Mouse (Mus musculus) embryonic stem cell, embryonic (primary cell): ENCODE measurements around the gene Gmds.

Experiments
- CTCF ChIA-PET, 4 experiments: fragments of 300-600 bp in 2 of 4; fragments of 350-600 bp in 2 of 4; sonication (Branson Sonifier 250); formaldehyde crosslinking; loops; one replicate each; lab custom pipeline; 2022; ENCODE audit warnings: inconsistent platforms in 2 of 4; lab: Charles Lee
- POLR2A ChIA-PET, 4 experiments: fragments of 300-600 bp in 2 of 4; fragments of 350-600 bp in 2 of 4; sonication (Branson Sonifier 250); formaldehyde crosslinking; loops; one replicate each; lab custom pipeline; 2022; ENCODE audit warnings: antibody characterized with exemption in 4 of 4, inconsistent platforms in 1 of 4; lab: Charles Lee

Gene Gmds

GRCm38 (mm10) chr13:31815383-31816003, 523.0 kb downstream of the Gmds start:
- CTCF ChIA-PET: interaction anchor here in 2 of 4 experiments (0.6 kb wide), 3 partner anchors 13 to 248 kb away, joined by 4 to 5 read pairs (median 5); no protein-coding TSS in a partner anchor
- POLR2A ChIA-PET: interaction anchor here in 1 of 4 experiments (0.6 to 0.9 kb wide), 2 partner anchors 24 to 621 kb away, joined by 3 to 4 read pairs; no protein-coding TSS in a partner anchor

- ChIA-PET POLR2A (no interaction called here), CTCF (interaction anchor here in 1 of 4 experiments (1.2 kb wide), 1 partner anchor 402 kb away, joined by 3 read pairs; no protein-coding TSS in a partner anchor)
Observed at GRCm38 (mm10) chr13:31812701-31813100, 525.8 kb downstream of the Gmds start.

GRCm38 (mm10) chr13:31811542-31812021, 527.0 kb downstream of the Gmds start:
- ChIA-PET CTCF (interaction anchor here in 2 of 4 experiments (0.6 to 1.2 kb wide), 2 partner anchors 403 to 1283 kb away, joined by 3 to 4 read pairs; no protein-coding TSS in a partner anchor), POLR2A (interaction anchor here in 1 of 4 experiments (0.6 kb wide), 2 partner anchors 47 to 180 kb away, joined by 3 to 5 read pairs; no protein-coding TSS in a partner anchor)

GRCm38 (mm10) chr13:31810693-31811541, 527.6 kb downstream of the Gmds start:
- CTCF ChIA-PET: interaction anchor here in 2 of 4 experiments (0.7 to 1.0 kb wide), 2 partner anchors 11 to 18 kb away, joined by 3 read pairs; no protein-coding TSS in a partner anchor
- POLR2A ChIA-PET: no interaction called here

GRCm38 (mm10) chr13:31810375-31810692, 528.2 kb downstream of the Gmds start:
- POLR2A ChIA-PET: no interaction called here
- CTCF ChIA-PET: interaction anchor here in 2 of 4 experiments (0.7 to 1.0 kb wide), 2 partner anchors 10 to 18 kb away, joined by 3 read pairs; no protein-coding TSS in a partner anchor

GRCm38 (mm10) chr13:31809701-31810100, 528.8 kb downstream of the Gmds start:
- ChIA-PET CTCF (no interaction called here), POLR2A (interaction anchor here in 1 of 4 experiments (1.0 kb wide), 1 partner anchor 11 kb away, joined by 3 read pairs; no protein-coding TSS in a partner anchor)

GRCm38 (mm10) chr13:31808804-31809420, 529.6 kb downstream of the Gmds start:
- ChIA-PET CTCF (no interaction called here), POLR2A (interaction anchor here in 1 of 4 experiments (0.6 to 1.0 kb wide), 2 partner anchors 10 to 28 kb away, joined by 3 to 4 read pairs; no protein-coding TSS in a partner anchor)

- ChIA-PET CTCF (no interaction called here), POLR2A (interaction anchor here in 1 of 4 experiments (0.9 kb wide), 1 partner anchor 337 kb away, joined by 3 read pairs; no protein-coding TSS in a partner anchor)
Observed at GRCm38 (mm10) chr13:31808116-31808803, 530.3 kb downstream of the Gmds start.

GRCm38 (mm10) chr13:31807736-31808115, 530.8 kb downstream of the Gmds start:
- POLR2A ChIA-PET: interaction anchor here in 1 of 4 experiments (0.6 to 0.9 kb wide), 2 partner anchors 337 to 1606 kb away, joined by 3 read pairs; no protein-coding TSS in a partner anchor
- CTCF ChIA-PET: no interaction called here

GRCm38 (mm10) chr13:31806890-31807735, 531.4 kb downstream of the Gmds start:
- CTCF ChIA-PET: no interaction called here

GRCm38 (mm10) chr13:31806428-31806832, 532.1 kb downstream of the Gmds start, which contains the start of gene Foxc1:
Gene Foxc1, plus strand, starts transcription at chr13:31806633.
- ChIA-PET POLR2A (no interaction called here), CTCF (no interaction called here)

More at GRCm38 (mm10) chr13:31806890-31807735, 531.4 kb downstream of the Gmds start:
- POLR2A ChIA-PET: interaction anchor here in 1 of 4 experiments (0.6 to 0.9 kb wide), 2 partner anchors 338 to 1605 kb away, joined by 3 read pairs; no protein-coding TSS in a partner anchor

GRCm38 (mm10) chr13:31805831-31806427, 532.6 kb downstream of the Gmds start:
- ChIA-PET CTCF (interaction anchor here in 1 of 4 experiments (0.7 kb wide), 1 partner anchor 1022 kb away, joined by 3 read pairs; no protein-coding TSS in a partner anchor), POLR2A (no interaction called here)

- POLR2A ChIA-PET: interaction anchor here in 1 of 4 experiments (1.1 to 1.3 kb wide), 2 partner anchors 10 to 16 kb away, joined by 5 read pairs; no protein-coding TSS in a partner anchor
- CTCF ChIA-PET: no interaction called here
Observed at GRCm38 (mm10) chr13:31804571-31804970, 534.0 kb downstream of the Gmds start.

- ChIA-PET POLR2A (interaction anchor here in 2 of 4 experiments (0.6 to 1.3 kb wide), 4 partner anchors 11 to 1263 kb away, joined by 3 to 5 read pairs (median 4); no protein-coding TSS in a partner anchor), CTCF (interaction anchor here in 3 of 4 experiments (0.6 to 0.7 kb wide), 3 partner anchors 205 to 608 kb away, joined by 3 read pairs; no protein-coding TSS in a partner anchor)
Observed at GRCm38 (mm10) chr13:31803166-31804093, 535.1 kb downstream of the Gmds start.

- ChIA-PET POLR2A (no interaction called here), CTCF (interaction anchor here in 1 of 4 experiments (0.5 kb wide), 1 partner anchor 13 kb away, joined by 5 read pairs; no protein-coding TSS in a partner anchor)
Observed at GRCm38 (mm10) chr13:31802447-31802846, 536.1 kb downstream of the Gmds start.
